Mouse (Mus musculus): ENCODE measurements at regions not wholly inside any gene's neighbourhood (a gene's known extent, or its start where the extent isn't known, plus 50 kb on each side); places are given as distances from the start of the nearest gene placed in this dataset.

GRCm38 (mm10) chr1:151125028-151125659 lies 57.2 kb upstream of the Gm47985 start:
- TF ChIP-seq EP300 (IDR thresholded peaks at IDR 0.05; ENCODE audit: low read depth) = no peak
- TF ChIP-seq CTCF (IDR thresholded peaks at IDR 0.05; ENCODE audit: low read depth) = no peak

All from liver, postnatal 0 days (tissue).